Mouse (Mus musculus) hindbrain, embryonic 12.5 days (tissue): ENCODE measurements around the gene Pth. TPM values are rescaled to one million over a fixed set of nuclear protein-coding genes. Genes with fewer than 3 reads are reported as not detected.

Source experiments
- ATAC-seq: fragments of 200-750 bp; cut with Nextera tagmentation; 2 replicates; pipeline ENCODE4 v1.8.0; 2017; ENCODE audit warnings: moderate TSS enrichment; ENCODE audit not compliant: low FRiP score
- H3K27ac ChIP-seq: fragments of 300-500 bp; sonication (generic); 2 replicates; pipeline ENCODE4 v1.5.1; 2016; ENCODE audit warnings: mild to moderate bottlenecking
- H3K27me3 ChIP-seq: fragments of 300-500 bp; sonication (generic); 2 replicates; pipeline ENCODE4 v1.6.1; 2016; ENCODE audit warnings: mild to moderate bottlenecking
- H3K36me3 ChIP-seq: fragments of 300-500 bp; sonication (generic); 2 replicates; pipeline ENCODE4 v1.6.1; 2016; ENCODE audit warnings: mild to moderate bottlenecking
- H3K4me1 ChIP-seq: fragments of 300-500 bp; sonication (generic); 2 replicates; pipeline ENCODE4 v1.6.1; 2016
- H3K4me2 ChIP-seq: fragments of 300-500 bp; sonication (generic); replicated peaks from 2 replicates; pipeline ENCODE4 v1.6.1; 2016; ENCODE audit warnings: mild to moderate bottlenecking
- H3K4me3 ChIP-seq: fragments of 300-500 bp; sonication (generic); 2 replicates; pipeline ENCODE4 v1.5.1; 2016; ENCODE audit warnings: mild to moderate bottlenecking
- H3K9ac ChIP-seq: fragments of 300-500 bp; sonication (generic); 2 replicates; pipeline ENCODE4 v1.6.1; 2016; ENCODE audit warnings: mild to moderate bottlenecking, moderate library complexity
- H3K9me3 ChIP-seq: fragments of 300-500 bp; sonication (generic); replicated peaks from 2 replicates; pipeline ENCODE4 v1.6.1; 2016; ENCODE audit warnings: mild to moderate bottlenecking
- WGBS: fragments of 180-500 bp; shearing (Covaris S2); methylation state at CpG from one replicate; pipeline ENCODE4 v1.1.7; 2016; 5-methylcytosine and 5-hydroxymethylcytosine counted together
- polyA plus RNA-seq: library from polyadenylated mRNA; unstranded; fragments of >200 nt; fragmentation: Nextera tagmentation; extraction: Ambion mirVana; gene quantifications from 2 replicates; pipeline ENCODE4 v1.2.1, GENCODE M21; 2016

The Pth gene
- polyA plus RNA-seq = not detected in 2 replicates

DNA sequence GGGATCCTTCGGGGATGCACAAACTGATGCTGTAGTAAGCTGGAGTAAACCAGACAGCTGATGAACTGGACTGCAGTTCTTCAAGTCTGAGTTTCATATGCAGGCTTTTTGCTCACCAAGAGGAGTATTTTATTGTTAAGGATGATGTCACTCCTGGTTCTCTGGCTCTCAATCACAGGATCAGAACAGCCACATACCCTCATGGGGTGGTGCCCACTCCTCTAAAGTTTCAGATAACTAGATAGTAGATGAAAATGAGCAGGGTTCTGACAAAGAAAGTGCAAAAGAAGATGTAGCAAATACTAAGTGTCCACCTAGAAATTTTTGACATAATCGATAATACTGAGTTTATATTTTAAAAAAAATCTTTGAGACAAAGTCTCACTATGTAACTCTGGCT is at the start of gene Pth:
Pth (minus strand) TSS at position 101 of the 400 bp plus-strand sequence.
- H3K4me1 ChIP-seq = no peaks in the 10 kb centered on the region
- H3K4me2 ChIP-seq = no peak within 1 kb of the TSS
- 83% methylated on average over 2 of the region's 2 CpGs for WGBS
- no peak for ATAC-seq
- H3K27ac ChIP-seq = no peak within 1 kb of the TSS
- no peaks in the 10 kb centered on the region for H3K9me3 ChIP-seq
- H3K36me3 ChIP-seq = no peaks in the 10 kb centered on the region
- no peak within 1 kb of the TSS for H3K9ac ChIP-seq
- no peak within 1 kb of the TSS for H3K4me3 ChIP-seq
- H3K27me3 ChIP-seq = no peaks in the 10 kb centered on the region

DNA sequence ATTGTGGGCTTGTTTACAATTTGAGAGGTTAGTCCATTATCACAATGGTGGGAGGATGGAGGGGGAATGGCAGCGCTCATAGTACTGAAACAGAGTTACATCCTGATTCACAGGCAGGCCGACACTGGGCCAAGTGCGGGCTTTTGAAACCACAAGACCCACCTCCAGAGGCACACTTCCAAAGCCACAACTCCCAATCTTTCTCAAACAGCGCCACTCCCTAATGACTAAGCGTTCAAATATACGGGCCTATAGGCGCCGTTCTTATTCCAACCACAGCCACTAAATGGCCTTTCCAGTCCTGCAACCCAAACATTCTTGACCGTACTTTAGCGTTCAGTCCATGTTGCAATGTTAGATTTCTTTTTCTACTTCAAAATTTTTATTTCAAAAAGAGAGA is 47.9 kb upstream of the Pth start:
- no peak overlapping the region for H3K9ac ChIP-seq
- no peak for ATAC-seq
- no peaks in the 10 kb centered on the region for H3K36me3 ChIP-seq
- H3K4me1 ChIP-seq = no peaks in the 10 kb centered on the region
- H3K9me3 ChIP-seq = no peaks in the 10 kb centered on the region
- no peak overlapping the region for H3K4me3 ChIP-seq
- H3K27me3 ChIP-seq = no peaks in the 10 kb centered on the region
- H3K4me2 ChIP-seq = no peak overlapping the region
- WGBS = 89% methylated on average over 10 of the region's 10 CpGs
- H3K27ac ChIP-seq = no peak overlapping the region

DNA sequence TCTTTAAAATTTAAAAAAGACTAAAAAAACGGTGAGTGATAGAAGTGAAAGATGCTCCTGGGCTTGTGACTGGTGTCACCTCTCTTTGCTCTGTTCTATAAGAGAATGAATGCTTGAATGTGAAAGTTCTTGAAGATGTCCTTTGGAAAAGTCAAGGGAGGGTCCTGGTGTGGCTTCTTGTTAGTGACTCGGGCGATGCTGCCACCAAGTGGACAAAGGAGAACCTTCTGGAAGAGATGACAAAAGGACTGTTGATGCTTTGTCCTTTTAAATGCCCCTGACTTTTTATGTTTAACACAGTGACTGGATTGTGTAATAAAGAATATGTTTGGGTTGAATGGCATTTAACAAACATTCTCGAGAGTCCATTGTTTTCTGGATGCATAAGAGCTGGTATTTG is 45.9 kb upstream of the Pth start:
- no peaks in the 10 kb centered on the region for H3K27me3 ChIP-seq
- 24% methylated on average over 4 of the region's 4 CpGs for WGBS

DNA sequence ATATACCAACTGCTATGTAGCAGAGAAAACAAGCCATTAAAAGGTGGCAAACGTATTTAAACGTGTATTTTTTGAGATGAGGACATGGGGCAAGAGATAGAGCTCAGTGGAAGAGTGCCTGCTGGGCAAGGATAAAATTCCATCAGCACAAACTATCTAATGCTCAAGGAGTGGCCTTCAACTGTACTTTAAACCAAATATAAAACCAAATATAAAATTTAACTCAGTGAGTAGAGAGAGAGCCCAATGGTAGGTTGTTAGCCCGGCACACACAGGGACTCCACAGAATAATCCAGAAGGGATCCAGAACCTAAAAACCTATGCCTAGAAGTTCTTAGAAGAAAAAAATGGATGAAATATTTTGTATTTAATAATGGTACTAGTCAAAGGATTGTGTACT is 45.1 kb upstream of the Pth start:
- ATAC-seq = no peak
- no peak overlapping the region for H3K4me2 ChIP-seq
- H3K9me3 ChIP-seq = no peaks in the 10 kb centered on the region
- H3K27me3 ChIP-seq = no peaks in the 10 kb centered on the region
- H3K4me3 ChIP-seq = no peak overlapping the region
- H3K9ac ChIP-seq = no peak overlapping the region
- H3K27ac ChIP-seq = no peak overlapping the region
- WGBS = 90% methylated on average over 3 of the region's 3 CpGs
- H3K36me3 ChIP-seq = no peaks in the 10 kb centered on the region
- H3K4me1 ChIP-seq = no peaks in the 10 kb centered on the region

More for the DNA sequence above, 45.9 kb upstream of the Pth start:
- H3K9me3 ChIP-seq = no peaks in the 10 kb centered on the region
- no peak overlapping the region for H3K27ac ChIP-seq
- ATAC-seq = no peak
- H3K4me2 ChIP-seq = no peak overlapping the region
- H3K36me3 ChIP-seq = no peaks in the 10 kb centered on the region
- no peaks in the 10 kb centered on the region for H3K4me1 ChIP-seq
- no peak overlapping the region for H3K4me3 ChIP-seq
- H3K9ac ChIP-seq = no peak overlapping the region

DNA sequence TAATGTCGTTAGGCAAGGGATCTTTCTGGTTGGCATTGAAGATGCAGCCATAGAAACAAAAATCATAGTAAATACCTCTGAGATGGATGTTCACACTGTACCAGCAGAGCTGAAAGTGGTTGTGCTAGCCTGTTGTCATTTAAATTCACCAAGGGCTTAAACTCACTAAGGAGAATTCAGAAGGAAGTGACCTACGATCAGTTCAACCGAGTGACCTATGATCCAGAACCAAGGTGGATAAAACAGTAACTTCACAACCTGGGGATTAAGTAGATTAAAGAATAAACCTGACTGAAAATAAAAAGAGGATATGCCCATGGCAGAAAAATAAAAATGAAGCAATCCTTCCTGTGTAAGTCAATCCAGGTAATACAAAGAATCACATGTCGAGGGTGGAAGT is 44.5 kb upstream of the Pth start:
- H3K4me2 ChIP-seq = no peak overlapping the region
- H3K4me3 ChIP-seq = no peak overlapping the region
- H3K27ac ChIP-seq = no peak overlapping the region
- WGBS = 82% methylated on average over 4 of the region's 4 CpGs
- no peaks in the 10 kb centered on the region for H3K27me3 ChIP-seq
- ATAC-seq = no peak
- no peak overlapping the region for H3K9ac ChIP-seq
- no peaks in the 10 kb centered on the region for H3K4me1 ChIP-seq
- no peaks in the 10 kb centered on the region for H3K9me3 ChIP-seq
- H3K36me3 ChIP-seq = no peaks in the 10 kb centered on the region

DNA sequence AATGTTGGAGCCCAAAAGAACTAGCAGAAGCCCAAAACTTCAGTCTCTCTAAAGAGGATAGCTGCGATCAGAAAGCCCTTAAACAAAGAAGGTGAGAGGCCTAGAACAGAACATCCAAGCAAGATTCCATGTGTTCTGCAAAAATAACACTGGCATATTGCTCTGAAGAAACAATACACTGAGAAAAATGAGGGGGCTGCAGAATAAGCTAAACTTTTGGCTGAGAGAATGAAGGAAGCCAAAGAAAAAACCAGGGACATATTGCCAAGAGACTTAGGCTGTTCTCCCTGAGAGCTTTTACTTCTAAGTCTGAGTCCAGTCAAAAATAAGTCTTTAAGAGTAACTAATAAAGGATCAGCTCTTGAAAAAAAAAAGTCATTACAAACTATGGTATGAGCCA is 32.4 kb upstream of the Pth start:
- no peak overlapping the region for H3K4me3 ChIP-seq
- no peak overlapping the region for H3K9ac ChIP-seq
- ATAC-seq = no peak

DNA sequence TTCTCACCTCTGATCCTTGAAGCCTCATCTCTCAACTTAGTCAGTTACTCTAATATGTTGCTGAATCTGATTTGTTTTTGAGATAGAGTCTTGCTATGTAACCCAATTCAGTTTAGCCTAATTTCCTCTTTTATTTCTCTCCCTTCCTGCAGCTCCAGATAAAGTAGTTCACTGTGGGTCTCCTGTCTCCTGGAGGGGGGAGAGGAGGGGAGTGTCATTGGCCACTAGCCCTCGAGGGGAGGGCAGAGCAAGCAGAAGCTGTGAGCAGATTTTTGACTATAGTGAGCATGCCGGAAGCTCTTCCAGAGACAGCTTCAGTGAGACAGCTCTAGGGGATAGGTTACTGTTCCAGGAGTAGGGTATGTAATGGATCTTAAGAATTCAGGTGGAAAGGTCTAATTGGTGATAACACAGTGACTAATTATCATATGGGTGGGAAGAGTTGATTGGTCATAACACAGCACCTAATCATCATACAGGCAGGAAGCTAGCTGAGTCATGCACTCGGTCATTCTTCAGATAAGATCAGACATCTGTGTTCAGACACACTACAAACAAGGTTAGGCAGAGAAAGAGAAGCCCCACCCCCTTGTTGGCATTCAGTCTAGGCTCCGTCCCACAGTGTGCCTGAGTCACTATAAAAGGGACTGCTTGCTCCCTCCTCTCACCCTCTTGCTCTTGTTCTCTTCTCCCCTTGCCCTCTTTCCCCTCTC is 30.9 kb upstream of the Pth start:
- whole genome bisulfite sequencing = 50% methylated on average over 4 of the region's 4 CpGs
- H3K4me2 ChIP-seq = no peak overlapping the region
- H3K9ac ChIP-seq = no peak overlapping the region
- no peak overlapping the region for H3K27ac ChIP-seq
- no peaks in the 10 kb centered on the region for H3K36me3 ChIP-seq
- no peak overlapping the region for H3K4me3 ChIP-seq
- no peaks in the 10 kb centered on the region for H3K9me3 ChIP-seq
- ATAC-seq = no peak
- H3K27me3 ChIP-seq = no peaks in the 10 kb centered on the region
- no peaks in the 10 kb centered on the region for H3K4me1 ChIP-seq

More for the DNA sequence above, 32.4 kb upstream of the Pth start:
- H3K36me3 ChIP-seq = no peaks in the 10 kb centered on the region
- no peaks in the 10 kb centered on the region for H3K9me3 ChIP-seq
- no peak overlapping the region for H3K27ac ChIP-seq
- H3K27me3 ChIP-seq = no peaks in the 10 kb centered on the region
- H3K4me1 ChIP-seq = no peaks in the 10 kb centered on the region
- WGBS = 94% methylated on average over 1 of the region's 1 CpGs
- H3K4me2 ChIP-seq = no peak overlapping the region

DNA sequence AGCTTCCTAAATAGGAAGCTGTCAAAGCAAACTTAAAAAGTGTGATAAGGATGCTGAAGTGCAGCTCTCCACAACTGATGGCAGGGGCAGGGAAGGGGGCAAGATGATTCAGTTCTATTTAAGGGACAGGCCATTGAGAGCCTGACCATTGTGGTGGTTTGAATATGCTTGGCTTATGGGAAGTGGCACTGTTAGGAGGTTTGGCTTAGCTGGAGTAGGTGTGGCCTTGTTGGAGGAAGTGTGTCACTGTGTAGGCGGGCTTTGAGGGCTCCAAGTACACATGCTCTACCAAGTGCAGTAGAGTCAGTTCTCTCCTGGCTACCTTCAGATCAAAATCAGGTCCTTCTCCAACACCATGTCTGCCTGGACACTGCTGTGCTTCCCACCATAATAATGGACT is 28.2 kb upstream of the Pth start:
- Histone ChIP-seq H3K27me3 (no peaks in the 10 kb centered on the region), H3K4me3 (no peak overlapping the region), H3K36me3 (no peaks in the 10 kb centered on the region), H3K4me1 (no peaks in the 10 kb centered on the region), H3K9me3 (no peaks in the 10 kb centered on the region), H3K4me2 (no peak overlapping the region), H3K9ac (no peak overlapping the region), H3K27ac (no peak overlapping the region)
- ATAC-seq = no peak
- 86% methylated on average over 1 of the region's 1 CpGs for WGBS

DNA sequence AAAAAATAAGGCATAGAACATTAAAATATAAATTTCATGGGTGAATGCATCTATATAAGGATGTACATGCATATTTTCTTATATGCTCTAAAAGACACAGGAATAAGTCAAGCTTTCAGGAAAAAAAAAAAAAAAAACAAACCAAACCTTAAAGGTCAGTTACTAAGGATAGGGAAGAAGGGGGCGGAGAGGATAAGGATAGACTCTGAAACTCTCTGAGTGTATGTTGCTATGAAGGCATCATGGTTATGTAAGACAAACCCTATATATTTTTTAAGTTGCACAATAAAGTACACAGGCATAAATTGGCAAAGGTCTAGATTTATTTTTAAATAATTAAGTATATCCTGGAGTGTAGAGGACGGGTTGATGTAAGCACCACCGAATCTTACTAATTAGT is 26.9 kb upstream of the Pth start:
- Histone ChIP-seq H3K36me3 (no peaks in the 10 kb centered on the region), H3K27me3 (no peaks in the 10 kb centered on the region), H3K9ac (no peak overlapping the region), H3K27ac (no peak overlapping the region), H3K4me2 (no peak overlapping the region), H3K4me1 (no peaks in the 10 kb centered on the region), H3K9me3 (no peaks in the 10 kb centered on the region), H3K4me3 (no peak overlapping the region)
- WGBS = 90% methylated on average over 3 of the region's 3 CpGs
- ATAC-seq = no peak

DNA sequence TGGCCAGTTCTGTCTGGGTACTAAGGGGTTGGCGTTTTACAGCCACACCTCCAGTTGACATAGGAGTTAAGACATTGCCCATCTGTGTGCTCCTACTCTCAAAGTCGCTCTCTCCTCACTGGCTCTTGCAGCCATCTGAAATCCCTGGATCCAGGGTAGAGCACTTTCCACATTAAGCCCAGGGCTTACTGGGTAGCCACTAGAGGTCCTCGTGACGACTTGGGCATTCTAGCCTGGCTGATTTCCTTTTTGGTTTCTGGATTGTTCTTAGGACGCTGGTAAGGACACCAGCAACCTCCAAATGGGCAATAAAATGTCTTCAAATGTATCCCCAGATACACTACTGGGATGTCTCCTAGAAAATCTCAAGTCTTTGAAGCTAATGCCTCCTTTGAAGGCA is 20.3 kb upstream of the Pth start:
- Histone ChIP-seq H3K4me3 (no peak overlapping the region), H3K4me2 (no peak overlapping the region), H3K9ac (no peak overlapping the region), H3K27me3 (no peaks in the 10 kb centered on the region), H3K36me3 (no peaks in the 10 kb centered on the region), H3K4me1 (no peaks in the 10 kb centered on the region), H3K9me3 (no peaks in the 10 kb centered on the region), H3K27ac (no peak overlapping the region)
- no peak for ATAC-seq
- WGBS = 58% methylated on average over 5 of the region's 5 CpGs

DNA sequence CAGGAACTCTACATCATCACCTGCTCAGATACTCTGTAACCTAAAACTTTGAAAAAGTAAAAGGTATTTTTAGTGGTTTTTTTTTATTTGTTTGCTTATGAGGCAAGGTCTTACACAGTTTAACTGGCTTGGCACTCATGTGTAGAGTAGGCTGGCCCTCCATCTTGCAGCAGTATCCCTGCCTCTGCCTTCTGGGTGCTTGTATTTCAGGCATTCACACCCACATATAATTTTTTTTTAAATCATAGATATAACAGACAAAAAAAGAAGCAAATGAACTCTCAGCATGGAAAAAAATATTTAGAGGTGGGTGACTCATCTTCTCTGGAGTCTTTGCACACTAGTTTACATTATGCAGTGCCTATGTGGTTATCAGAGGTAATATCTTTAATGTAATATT is 9.7 kb upstream of the Pth start:
- Histone ChIP-seq H3K4me1 (no peaks in the 10 kb centered on the region), H3K4me2 (no peak overlapping the region), H3K4me3 (no peak overlapping the region), H3K27ac (no peak overlapping the region), H3K27me3 (no peaks in the 10 kb centered on the region), H3K9ac (no peak overlapping the region), H3K9me3 (no peaks in the 10 kb centered on the region), H3K36me3 (no peaks in the 10 kb centered on the region)
- no peak for ATAC-seq

DNA sequence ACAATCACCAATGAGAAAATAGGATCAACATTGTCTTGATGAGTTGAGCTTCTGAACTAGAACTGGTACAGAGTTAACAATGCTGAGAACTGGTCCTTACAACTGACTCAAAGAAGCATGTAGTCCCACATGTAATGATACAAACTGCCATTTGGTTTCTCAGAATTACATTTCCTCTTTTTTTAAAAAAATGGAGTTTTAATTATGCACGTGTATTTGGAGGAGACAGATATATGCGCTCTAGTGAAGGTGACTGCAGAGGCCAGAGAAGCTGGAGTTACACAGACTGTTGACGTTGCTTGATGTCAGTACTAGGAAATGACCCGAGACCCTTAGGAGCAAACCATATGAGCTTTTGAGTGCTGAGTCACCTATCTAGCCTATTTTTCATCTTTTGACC is 8.3 kb upstream of the Pth start:
- 86% methylated on average over 4 of the region's 4 CpGs for WGBS
- Histone ChIP-seq H3K4me2 (no peak overlapping the region), H3K27ac (no peak overlapping the region), H3K9ac (no peak overlapping the region), H3K4me1 (no peaks in the 10 kb centered on the region), H3K36me3 (no peaks in the 10 kb centered on the region), H3K27me3 (no peaks in the 10 kb centered on the region), H3K9me3 (no peaks in the 10 kb centered on the region), H3K4me3 (no peak overlapping the region)
- ATAC-seq = no peak

DNA sequence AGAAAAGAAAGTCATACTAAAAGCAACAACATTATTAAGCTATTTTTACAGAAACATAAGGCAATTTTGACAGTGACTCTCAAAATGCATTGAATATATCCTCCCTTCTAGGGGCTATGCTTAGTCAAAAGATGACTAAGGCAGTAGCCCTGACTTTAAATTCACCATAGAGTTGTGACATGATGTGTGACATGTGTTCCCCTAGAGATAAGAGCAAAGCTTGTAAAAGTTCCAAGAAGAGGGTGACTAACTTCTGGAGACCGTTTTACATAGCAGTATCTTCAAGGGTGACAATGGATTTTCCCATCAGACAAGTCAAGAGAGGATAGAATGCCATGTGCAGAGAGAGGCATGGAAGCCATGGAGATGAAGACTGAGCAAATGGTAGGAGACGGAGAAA is 3.2 kb upstream of the Pth start:
- Histone ChIP-seq H3K9ac (no peak overlapping the region), H3K27me3 (no peaks in the 10 kb centered on the region), H3K4me3 (no peak overlapping the region), H3K9me3 (no peaks in the 10 kb centered on the region), H3K27ac (no peak overlapping the region), H3K36me3 (no peaks in the 10 kb centered on the region), H3K4me1 (no peaks in the 10 kb centered on the region), H3K4me2 (no peak overlapping the region)
- no peak for ATAC-seq
- WGBS = 85% methylated on average over 2 of the region's 2 CpGs
